Mouse (Mus musculus): Measurements from ENCODE around the gene Krt5.

GRCm38 (mm10) chr15:101713731-101714130, 1.0 kb upstream of the Krt5 start:
- no peak for TF ChIP-seq CTCF (IDR thresholded peaks at IDR 0.05; ENCODE audit: low read depth, low read length)
- no peak for TF ChIP-seq POLR2A (IDR thresholded peaks at IDR 0.05; ENCODE audit: borderline replicate concordance, low read depth, low read length)
